Mouse (Mus musculus): ENCODE results near the gene Abhd16b. TPM values are rescaled to one million over a fixed set of nuclear protein-coding genes. Genes with fewer than 3 reads are reported as not detected.

The Abhd16b gene
- polyA plus RNA-seq, 1 experiment: not detected

- Histone ChIP-seq H3K4me3 (ENCODE audit: insufficient read depth, poor library complexity, severe bottlenecking) (peak within 1 kb of the TSS; percentile 81), H3K79me3 (ENCODE audit: low read depth) (peaks cover 45% of the 10 kb centered on the region), H3K27me3 (ENCODE audit: control insufficient read depth, insufficient read depth, insufficient read length) (no peaks in the 10 kb centered on the region), H3K79me2 (ENCODE audit: control insufficient read depth, insufficient read depth) (peaks cover 55% of the 10 kb centered on the region), H3K36me3 (ENCODE audit: control insufficient read depth, insufficient read depth) (peaks cover 48% of the 10 kb centered on the region), H3ac (ENCODE audit: control insufficient read depth, insufficient read length, low read depth) (peak within 1 kb of the TSS; percentile 93)
- TF ChIP-seq MAX (IDR thresholded peaks at IDR 0.05): peak; percentile 76
- TF ChIP-seq CEBPB (IDR thresholded peaks at IDR 0.05; ENCODE audit: low read depth): no peak
Measured at GRCm38 (mm10) chr2:181520118-181520935, 27.3 kb downstream of the Abhd16b start, which contains the start of gene Dnajc5. Gene Dnajc5, plus strand, starts transcription at chr2:181520485.

GRCm38 (mm10) chr2:181520936-181521227 is 27.9 kb downstream of the Abhd16b start:
- H3K36me3 ChIP-seq (ENCODE audit: control insufficient read depth, insufficient read depth): peaks cover 42% of the 10 kb centered on the region
- H3K4me3 ChIP-seq (ENCODE audit: insufficient read depth, poor library complexity, severe bottlenecking): peak overlapping the region; percentile 81
- H3K79me3 ChIP-seq (ENCODE audit: low read depth): peaks cover 51% of the 10 kb centered on the region
- no peaks in the 10 kb centered on the region for H3K27me3 ChIP-seq (ENCODE audit: control insufficient read depth, insufficient read depth, insufficient read length)
- TF ChIP-seq MAX (IDR thresholded peaks at IDR 0.05): no peak
- TF ChIP-seq MYOG (IDR thresholded peaks at IDR 0.05; ENCODE audit: control insufficient read depth, extremely low read depth, insufficient read length): no peak
- TF ChIP-seq MYOD1 (IDR thresholded peaks at IDR 0.05; ENCODE audit: control insufficient read depth, insufficient read length, low read depth): no peak
- TF ChIP-seq CEBPB (IDR thresholded peaks at IDR 0.05; ENCODE audit: low read depth): no peak
- TF ChIP-seq FOSL1 (IDR thresholded peaks at IDR 0.05; ENCODE audit: insufficient read depth, low read length, poor library complexity, severe bottlenecking): no peak
- no peak for TF ChIP-seq CTCF (IDR thresholded peaks at IDR 0.05; ENCODE audit: control insufficient read depth, insufficient read depth, insufficient read length)
- peaks cover 61% of the 10 kb centered on the region for H3K79me2 ChIP-seq (ENCODE audit: control insufficient read depth, insufficient read depth)
- peak overlapping the region; percentile 93 for H3ac ChIP-seq (ENCODE audit: control insufficient read depth, insufficient read length, low read depth)

DNA sequence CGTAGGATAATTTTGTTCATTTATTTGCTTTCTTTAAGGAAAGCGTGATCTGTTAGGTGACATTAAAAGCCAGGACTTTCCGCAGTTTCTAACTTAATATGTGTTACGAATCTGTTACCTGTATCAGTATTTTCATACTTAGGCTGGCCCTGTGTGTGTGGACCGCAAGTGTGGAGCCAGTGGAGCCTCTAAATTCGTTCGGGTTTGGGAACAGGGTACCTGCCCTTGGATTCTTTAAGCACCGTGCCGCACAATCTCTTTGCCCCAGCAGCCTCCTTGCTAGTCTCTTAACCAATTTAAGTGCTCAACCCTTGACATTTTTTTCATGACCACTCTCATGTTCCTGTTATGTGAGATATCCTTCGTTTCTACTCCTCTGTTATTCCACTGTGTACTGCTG is 28.5 kb downstream of the Abhd16b start:
- H3K27me3 ChIP-seq (ENCODE audit: control insufficient read depth, insufficient read depth, insufficient read length): no peaks in the 10 kb centered on the region
- TF ChIP-seq MYOD1 (IDR thresholded peaks at IDR 0.05; ENCODE audit: control insufficient read depth, insufficient read length, low read depth) (no peak), CTCF (IDR thresholded peaks at IDR 0.05; ENCODE audit: control insufficient read depth, insufficient read depth, insufficient read length) (no peak), MAX (IDR thresholded peaks at IDR 0.05) (no peak), FOSL1 (IDR thresholded peaks at IDR 0.05; ENCODE audit: insufficient read depth, low read length, poor library complexity, severe bottlenecking) (no peak), MYOG (IDR thresholded peaks at IDR 0.05; ENCODE audit: control insufficient read depth, extremely low read depth, insufficient read length) (no peak)
- H3K79me3 ChIP-seq (ENCODE audit: low read depth): peaks cover 57% of the 10 kb centered on the region
- H3ac ChIP-seq (ENCODE audit: control insufficient read depth, insufficient read length, low read depth): peak overlapping the region; percentile 16
- H3K79me2 ChIP-seq (ENCODE audit: control insufficient read depth, insufficient read depth): peaks cover 67% of the 10 kb centered on the region
- H3K36me3 ChIP-seq (ENCODE audit: control insufficient read depth, insufficient read depth): peaks cover 41% of the 10 kb centered on the region
- peak overlapping the region; percentile 81 for H3K4me3 ChIP-seq (ENCODE audit: insufficient read depth, poor library complexity, severe bottlenecking)

- no peak overlapping the region for H3ac ChIP-seq (ENCODE audit: control insufficient read depth, insufficient read length, low read depth)
- H3K79me2 ChIP-seq (ENCODE audit: control insufficient read depth, insufficient read depth): peaks cover 80% of the 10 kb centered on the region
- no peak overlapping the region for H3K4me3 ChIP-seq (ENCODE audit: insufficient read depth, poor library complexity, severe bottlenecking)
- peaks cover 41% of the 10 kb centered on the region for H3K36me3 ChIP-seq (ENCODE audit: control insufficient read depth, insufficient read depth)
- TF ChIP-seq FOSL1 (IDR thresholded peaks at IDR 0.05; ENCODE audit: insufficient read depth, low read length, poor library complexity, severe bottlenecking) (no peak), MYOD1 (IDR thresholded peaks at IDR 0.05; ENCODE audit: control insufficient read depth, insufficient read length, low read depth) (no peak), MAX (IDR thresholded peaks at IDR 0.05) (no peak), MYOG (IDR thresholded peaks at IDR 0.05; ENCODE audit: control insufficient read depth, extremely low read depth, insufficient read length) (no peak), CEBPB (IDR thresholded peaks at IDR 0.05; ENCODE audit: low read depth) (no peak), CTCF (IDR thresholded peaks at IDR 0.05; ENCODE audit: control insufficient read depth, insufficient read depth, insufficient read length) (no peak), USF1 (IDR thresholded peaks at IDR 0.05; ENCODE audit: low read depth) (no peak)
- no peaks in the 10 kb centered on the region for H3K27me3 ChIP-seq (ENCODE audit: control insufficient read depth, insufficient read depth, insufficient read length)
- peaks cover 70% of the 10 kb centered on the region for H3K79me3 ChIP-seq (ENCODE audit: low read depth)
Measured at GRCm38 (mm10) chr2:181522811-181523210, 29.8 kb downstream of the Abhd16b start.

DNA sequence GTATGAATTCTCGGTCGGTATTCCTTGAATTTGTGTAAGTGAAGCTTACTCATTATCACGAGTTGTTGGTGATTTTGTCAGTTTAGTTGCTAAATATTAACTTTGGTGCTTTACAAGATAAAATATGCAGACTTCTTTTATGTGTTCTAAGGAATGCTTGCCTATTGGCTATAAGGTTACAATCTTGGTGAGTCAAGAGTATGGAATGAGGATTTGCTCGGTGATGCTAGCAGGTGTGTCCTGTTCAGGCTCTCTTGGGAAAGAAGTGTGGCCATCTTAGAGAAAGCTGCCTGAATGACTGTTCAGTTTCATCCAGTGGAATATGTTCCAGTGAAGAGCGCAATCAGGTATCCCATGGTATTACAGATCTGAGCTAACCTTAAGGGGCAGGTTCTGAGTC is 32.5 kb downstream of the Abhd16b start:
- Histone ChIP-seq H3ac (ENCODE audit: control insufficient read depth, insufficient read length, low read depth) (no peak overlapping the region), H3K27me3 (ENCODE audit: control insufficient read depth, insufficient read depth, insufficient read length) (no peaks in the 10 kb centered on the region), H3K79me3 (ENCODE audit: low read depth) (peaks cover 97% of the 10 kb centered on the region), H3K36me3 (ENCODE audit: control insufficient read depth, insufficient read depth) (peaks cover 54% of the 10 kb centered on the region), H3K79me2 (ENCODE audit: control insufficient read depth, insufficient read depth) (peaks cover 100% of the 10 kb centered on the region), H3K4me3 (ENCODE audit: insufficient read depth, poor library complexity, severe bottlenecking) (no peak overlapping the region)
- TF ChIP-seq FOSL1 (IDR thresholded peaks at IDR 0.05; ENCODE audit: insufficient read depth, low read length, poor library complexity, severe bottlenecking) (no peak), MYOG (IDR thresholded peaks at IDR 0.05; ENCODE audit: control insufficient read depth, extremely low read depth, insufficient read length) (no peak), CTCF (IDR thresholded peaks at IDR 0.05; ENCODE audit: control insufficient read depth, insufficient read depth, insufficient read length) (no peak), MAX (IDR thresholded peaks at IDR 0.05) (no peak), MYOD1 (IDR thresholded peaks at IDR 0.05; ENCODE audit: control insufficient read depth, insufficient read length, low read depth) (no peak), USF1 (IDR thresholded peaks at IDR 0.05; ENCODE audit: low read depth) (no peak), CEBPB (IDR thresholded peaks at IDR 0.05; ENCODE audit: low read depth) (no peak)

GRCm38 (mm10) chr2:181529076-181529475 is 36.1 kb downstream of the Abhd16b start:
- Histone ChIP-seq H3K36me3 (ENCODE audit: control insufficient read depth, insufficient read depth) (peaks cover 66% of the 10 kb centered on the region), H3K4me3 (ENCODE audit: insufficient read depth, poor library complexity, severe bottlenecking) (no peak overlapping the region), H3K27me3 (ENCODE audit: control insufficient read depth, insufficient read depth, insufficient read length) (no peaks in the 10 kb centered on the region), H3ac (ENCODE audit: control insufficient read depth, insufficient read length, low read depth) (no peak overlapping the region), H3K79me2 (ENCODE audit: control insufficient read depth, insufficient read depth) (peaks cover 100% of the 10 kb centered on the region), H3K79me3 (ENCODE audit: low read depth) (peaks cover 98% of the 10 kb centered on the region)
- TF ChIP-seq FOSL1 (IDR thresholded peaks at IDR 0.05; ENCODE audit: insufficient read depth, low read length, poor library complexity, severe bottlenecking): no peak
- TF ChIP-seq CEBPB (IDR thresholded peaks at IDR 0.05; ENCODE audit: low read depth): no peak
- TF ChIP-seq MYOG (IDR thresholded peaks at IDR 0.05; ENCODE audit: control insufficient read depth, extremely low read depth, insufficient read length): no peak
- no peak for TF ChIP-seq MYOD1 (IDR thresholded peaks at IDR 0.05; ENCODE audit: control insufficient read depth, insufficient read length, low read depth)
- TF ChIP-seq USF1 (IDR thresholded peaks at IDR 0.05; ENCODE audit: low read depth): no peak
